Mouse (Mus musculus): ENCODE results near the gene Slc38a1.

Gene Slc38a1

GRCm38 (mm10) chr15:96560576-96561298 is 82.0 kb downstream of the Slc38a1 start:
- no peak for DNase-seq (ENCODE audit: low spot score)

GRCm38 (mm10) chr15:96551569-96552380 is 90.9 kb downstream of the Slc38a1 start:
- DNase-seq (ENCODE audit: low spot score): peak; percentile 33

DNA sequence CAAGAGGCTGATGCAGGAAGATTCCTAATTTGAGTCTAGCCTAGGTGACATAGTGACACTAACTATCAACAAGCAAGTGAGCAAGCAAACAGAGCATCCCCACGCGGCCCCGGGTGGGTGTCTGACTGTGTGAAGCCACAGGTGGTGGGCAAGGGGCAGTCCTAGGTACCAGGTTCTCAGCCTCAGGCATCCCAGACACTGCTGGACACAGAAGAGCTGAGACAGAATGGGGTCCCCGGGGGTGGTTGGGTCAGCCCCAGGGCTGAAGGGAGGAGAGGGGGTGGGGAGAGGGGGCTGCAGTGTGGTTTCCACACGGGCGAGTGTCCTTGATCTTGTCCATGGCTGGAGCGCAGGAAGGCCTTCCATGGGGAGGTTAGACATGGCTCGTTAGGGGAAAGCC is 91.6 kb downstream of the Slc38a1 start:
- DNase-seq (ENCODE audit: low spot score): no peak

DNA sequence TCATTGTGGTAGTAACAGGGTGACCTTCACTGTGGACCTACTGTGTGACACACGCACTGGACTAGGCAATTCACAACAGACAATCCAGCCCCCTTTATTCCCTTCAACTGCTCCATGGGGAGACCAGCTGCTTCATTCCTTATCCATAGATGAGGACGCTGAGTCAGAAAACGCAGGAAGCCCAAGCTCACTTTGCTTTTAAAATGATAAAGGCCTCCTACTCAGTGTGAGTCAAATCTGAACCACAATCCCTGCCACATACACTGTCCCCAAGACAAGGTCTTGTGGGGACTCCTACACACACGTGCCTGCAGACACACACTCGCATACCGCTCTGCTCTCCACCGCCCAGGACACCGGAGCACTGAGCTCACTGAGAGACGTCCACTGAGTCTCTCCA is 94.3 kb downstream of the Slc38a1 start:
- DNase-seq (ENCODE audit: low spot score): no peak

DNA sequence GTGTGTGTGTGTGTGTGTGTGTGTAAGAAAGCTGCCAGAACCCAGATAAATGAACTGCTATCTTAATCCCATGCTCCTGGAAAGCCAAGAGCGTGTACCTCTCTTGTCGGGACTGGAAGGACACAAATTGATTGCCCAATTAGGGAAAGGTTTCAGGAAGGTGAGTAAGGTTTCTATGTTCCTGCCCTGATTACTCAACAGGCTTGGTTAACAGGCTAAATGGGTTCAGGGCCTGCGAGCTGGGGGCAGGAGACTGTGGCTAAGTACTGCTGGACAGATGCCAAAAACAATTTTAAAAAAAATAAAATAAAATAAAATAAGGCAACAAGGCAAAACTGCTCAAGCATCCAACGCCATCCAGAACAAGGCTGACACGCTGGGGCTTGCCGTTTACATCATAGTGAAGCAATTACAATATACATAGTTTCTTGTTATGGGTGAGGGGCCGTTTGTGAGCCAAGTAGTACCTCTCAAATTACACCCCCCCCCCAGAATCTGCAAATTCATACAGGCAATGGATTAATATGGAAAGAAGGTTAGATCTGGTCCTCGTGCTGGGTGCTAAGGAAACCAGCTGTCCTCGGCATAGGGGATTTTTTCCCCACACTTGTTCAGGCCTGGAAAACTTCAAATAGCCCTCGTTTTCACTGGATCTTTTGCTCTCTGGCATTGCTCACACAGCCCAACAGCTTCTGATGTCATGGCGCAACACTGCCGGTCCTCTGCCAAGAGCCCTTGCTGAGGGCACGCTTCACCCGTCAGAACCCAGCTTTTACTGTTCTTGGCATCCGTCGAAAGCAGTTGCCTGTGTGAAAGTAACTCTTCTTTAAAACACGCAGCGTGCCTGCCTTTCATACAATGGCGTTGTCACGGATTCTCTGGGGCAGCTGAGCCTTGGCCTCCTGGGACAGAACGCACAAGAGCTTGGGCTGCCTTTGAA is 95.2 kb downstream of the Slc38a1 start:
- no peak for DNase-seq (ENCODE audit: low spot score)

GRCm38 (mm10) chr15:96543181-96543828 is 99.4 kb downstream of the Slc38a1 start:
- peak; percentile 44 for DNase-seq (ENCODE audit: low spot score)

GRCm38 (mm10) chr15:96542135-96542534 is 100.6 kb downstream of the Slc38a1 start:
- no peak for DNase-seq (ENCODE audit: low spot score)

DNA sequence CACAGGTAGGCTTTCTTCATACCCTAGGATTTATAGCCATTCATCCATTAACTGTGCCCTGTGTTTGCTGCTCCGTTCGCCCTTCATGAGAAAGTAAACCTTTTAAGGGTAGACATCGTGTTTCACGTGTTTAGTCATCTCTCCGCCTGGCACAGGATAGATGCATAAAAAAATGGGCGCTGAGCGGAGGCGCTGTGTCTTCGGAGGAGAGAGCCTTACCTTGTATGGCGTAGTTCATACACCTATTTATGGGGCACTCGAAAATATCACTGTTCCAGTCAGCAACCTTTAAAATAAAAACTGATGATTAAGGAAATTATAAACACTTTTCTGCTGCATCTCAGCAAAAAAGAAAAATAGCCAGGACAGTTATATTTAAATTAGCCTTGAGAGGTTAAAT is 105.4 kb downstream of the Slc38a1 start:
- no peak for DNase-seq (ENCODE audit: low spot score)

DNA sequence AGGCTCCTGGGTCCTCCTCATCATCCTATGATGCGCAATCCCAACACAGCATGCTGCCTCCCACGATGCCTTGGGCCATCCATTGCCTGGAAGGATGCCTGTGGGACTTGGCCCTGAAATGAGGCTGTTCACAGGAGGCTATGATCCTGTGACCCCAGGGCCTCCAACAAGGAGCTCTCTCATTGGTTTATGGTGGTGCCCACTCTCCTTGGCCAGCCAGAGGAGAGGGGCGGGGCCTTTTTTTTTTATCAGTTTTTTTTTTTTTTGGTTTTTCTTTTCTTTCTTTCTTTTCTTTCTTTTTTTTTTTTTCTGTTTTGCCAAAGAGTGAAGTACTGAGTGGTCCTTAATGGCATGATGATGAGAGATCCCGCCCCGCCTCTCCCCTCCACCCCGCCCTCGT is 106.3 kb downstream of the Slc38a1 start:
- DNase-seq (ENCODE audit: low spot score): no peak

- DNase-seq (ENCODE audit: low spot score): no peak
Measured at GRCm38 (mm10) chr15:96527686-96528085, 115.0 kb downstream of the Slc38a1 start.

GRCm38 (mm10) chr15:96524239-96524738 is 118.4 kb downstream of the Slc38a1 start:
- no peak for DNase-seq (ENCODE audit: low spot score)

All from urinary bladder, postnatal 25 days (tissue).